20 mouse cellular contexts compared by ENCODE assay signal in genomic region chr15:68004798-68005197, GRCm38 (mm10).
DNase-seq lines count a peak whose midpoint lies in the region; ATAC-seq and TF ChIP-seq lines count a peak whose summit lies in the region.
"Had no signal": no experiment of that assay in that cellular context is flagged by ENCODE, and none has a peak within 500 bp of the region (broad histone marks: within the 10 kb centered on the region; RNA-seq: fewer than 3 reads in every experiment).

No protein-coding gene starts in this region.

- no peaks in the 10 kb centered on the region for H3K27me3 ChIP-seq in heart, adult 2 months (ENCODE audit: control insufficient read depth, insufficient read depth, low read length)
- H3K27me3 ChIP-seq in hindbrain, postnatal 0 days (ENCODE audit: insufficient read depth, low read length): no peaks in the 10 kb centered on the region
- no peaks in the 10 kb centered on the region for H3K27me3 ChIP-seq in hindbrain, embryonic 13.5 days
- no peaks in the 10 kb centered on the region for H3K27me3 ChIP-seq in neural tube, embryonic 13.5 days
- H3K27me3 ChIP-seq: forebrain, embryonic 13.5 days; heart, embryonic 12.5 days had no signal

- no peaks in the 10 kb centered on the region for H3K9me3 ChIP-seq in hindbrain, postnatal 0 days (ENCODE audit: low read length)
- H3K9me3 ChIP-seq in hindbrain, embryonic 13.5 days: no peaks in the 10 kb centered on the region
- H3K9me3 ChIP-seq in neural tube, embryonic 13.5 days: no peaks in the 10 kb centered on the region
- H3K9me3 ChIP-seq: embryonic facial prominence, embryonic 10.5 days; forebrain, embryonic 13.5 days; G1E; heart, embryonic 12.5 days had no signal

- H3K9ac ChIP-seq in heart, adult 2 months (ENCODE audit: low read depth, low read length): no peak overlapping the region
- no peak overlapping the region for H3K9ac ChIP-seq in hindbrain, postnatal 0 days (replicated peaks; ENCODE audit: low read length)
- no peak overlapping the region for H3K9ac ChIP-seq in hindbrain, embryonic 13.5 days
- no peak overlapping the region for H3K9ac ChIP-seq in neural tube, embryonic 13.5 days
- H3K9ac ChIP-seq: forebrain, embryonic 13.5 days; forebrain, postnatal 0 days; heart, embryonic 12.5 days had no signal

- DNase-seq in heart, adult 2 months: no peak
- no peak for DNase-seq in heart, postnatal 14 days
- DNase-seq in hindbrain, postnatal 0 days (ENCODE audit: low spot score): peak; percentile 9
- DNase-seq in neural tube, embryonic 10.5 days (ENCODE audit: extremely low spot score, low spot score): no peak
- no peak for DNase-seq in urinary bladder, postnatal 36 days (ENCODE audit: low spot score in 2 of 2)
- DNase-seq: adrenal gland, adult 8-10 months; adrenal gland, postnatal 36 days; B cell, adult 2 months; cerebellum, adult 2 months; cerebellum, postnatal 10 days; forebrain, postnatal 0 days; gastrocnemius, postnatal 14 days; heart, postnatal 36 days had no signal

- H3K4me1 ChIP-seq in heart, adult 2 months (ENCODE audit: control insufficient read depth, insufficient read depth, low read length): peaks cover 2% of the 10 kb centered on the region; the same call in 1 of the 2 replicates
- no peaks in the 10 kb centered on the region for H3K4me1 ChIP-seq in hindbrain, postnatal 0 days (ENCODE audit: insufficient read depth, low read length)
- no peaks in the 10 kb centered on the region for H3K4me1 ChIP-seq in hindbrain, embryonic 13.5 days (replicated peaks)
- H3K4me1 ChIP-seq in neural tube, embryonic 13.5 days (replicated peaks): no peaks in the 10 kb centered on the region
- H3K4me1 ChIP-seq: embryonic facial prominence, embryonic 10.5 days; forebrain, embryonic 13.5 days had no signal

- 0 out of 2 replicates have a peak, but pooled peaks cover 2% of the 10 kb centered on the region for H3K36me3 ChIP-seq in heart, adult 2 months (ENCODE audit: control insufficient read depth, insufficient read depth, low read length)
- no peaks in the 10 kb centered on the region for H3K36me3 ChIP-seq in hindbrain, postnatal 0 days (ENCODE audit: insufficient read depth, low read length)
- H3K36me3 ChIP-seq in hindbrain, embryonic 13.5 days: no peaks in the 10 kb centered on the region
- H3K36me3 ChIP-seq in neural tube, embryonic 13.5 days: no peaks in the 10 kb centered on the region
- H3K36me3 ChIP-seq: embryonic facial prominence, embryonic 10.5 days; G1E; heart, embryonic 12.5 days had no signal

- no peak for TF ChIP-seq POLR2A in heart, adult 2 months (IDR thresholded peaks at IDR 0.05; ENCODE audit: insufficient read depth, low read depth, low read length)

- TF ChIP-seq EP300 in heart, adult 2 months (IDR thresholded peaks at IDR 0.05; ENCODE audit: insufficient read depth, low read depth, low read length): no peak

- peak overlapping the region; percentile 65 for H3K27ac ChIP-seq in heart, adult 2 months
- no peak overlapping the region for H3K27ac ChIP-seq in hindbrain, postnatal 0 days
- H3K27ac ChIP-seq in hindbrain, embryonic 13.5 days: no peak overlapping the region
- H3K27ac ChIP-seq in neural tube, embryonic 13.5 days (replicated peaks): no peak overlapping the region
- H3K27ac ChIP-seq: embryonic facial prominence, embryonic 10.5 days; forebrain, embryonic 13.5 days had no signal

- no peak for ATAC-seq in hindbrain, postnatal 0 days
- ATAC-seq in hindbrain, embryonic 13.5 days (ENCODE audit: low FRiP score): no peak
- ATAC-seq in neural tube, embryonic 13.5 days (ENCODE audit: low read depth): peak; percentile 72
- ATAC-seq: CD4-positive, CD25-positive, alpha-beta regulatory T cell, adult 4 months; forebrain, embryonic 13.5 days; forebrain, postnatal 0 days had no signal

- H3K79me2 ChIP-seq in heart, adult 2 months (replicated peaks; ENCODE audit: control insufficient read depth, insufficient read depth, low read length): no peaks in the 10 kb centered on the region

- WGBS in heart, adult 2 months: 41% methylated on average over 5 of the region's 5 CpGs
- WGBS in hindbrain, postnatal 0 days: 58% methylated on average over 5 of the region's 5 CpGs
- WGBS in hindbrain, embryonic 13.5 days: 63% methylated on average over 5 of the region's 5 CpGs
- 48% methylated on average over 5 of the region's 5 CpGs for WGBS in neural tube, embryonic 13.5 days

- no peak for TF ChIP-seq CTCF in heart, adult 2 months (IDR thresholded peaks at IDR 0.05)
- TF ChIP-seq CTCF in hindbrain, postnatal 0 days (IDR thresholded peaks at IDR 0.05; ENCODE audit: low read depth): no peak

- intact Hi-C loops in heart, adult 2 months (cut with DNase I): no loop called here
- intact Hi-C loops in heart, postnatal 14 days (cut with DNase I): no loop called here

- no peak overlapping the region for H3K4me3 ChIP-seq in heart, adult 2 months
- H3K4me3 ChIP-seq in hindbrain, postnatal 0 days (ENCODE audit: low read length): no peak overlapping the region
- no peak overlapping the region for H3K4me3 ChIP-seq in hindbrain, embryonic 13.5 days
- no peak overlapping the region for H3K4me3 ChIP-seq in neural tube, embryonic 13.5 days
- H3K4me3 ChIP-seq: embryonic facial prominence, embryonic 10.5 days; forebrain, embryonic 13.5 days; heart, embryonic 12.5 days had no signal

- no peak overlapping the region for H3K4me2 ChIP-seq in hindbrain, postnatal 0 days (ENCODE audit: low read depth, low read length)
- H3K4me2 ChIP-seq in hindbrain, embryonic 13.5 days: no peak overlapping the region
- H3K4me2 ChIP-seq in neural tube, embryonic 13.5 days: no peak overlapping the region
- H3K4me2 ChIP-seq: forebrain, embryonic 13.5 days; heart, embryonic 12.5 days had no signal
